Mouse (Mus musculus) kidney, embryonic 14.5 days (tissue): ENCODE data around the gene Meis3. TPM values are rescaled to one million over a fixed set of nuclear protein-coding genes. Genes with fewer than 3 reads are reported as not detected.

Experiments
- ATAC-seq: fragments of 200-750 bp; cut with Nextera tagmentation; 2 replicates; pipeline ENCODE4 v1.8.0; 2017; ENCODE audit warnings: moderate number of reproducible peaks, mild to moderate bottlenecking, moderate TSS enrichment, moderate library complexity; ENCODE audit not compliant: low FRiP score, low TSS enrichment
- H3K27ac ChIP-seq: fragments of 300-500 bp; sonication (generic); 2 replicates; pipeline ENCODE4 v1.5.1; 2014; ENCODE audit warnings: low read depth, mild to moderate bottlenecking, low read length, moderate library complexity, mixed read lengths
- H3K27me3 ChIP-seq: fragments of 300-500 bp; sonication (generic); 2 replicates; pipeline ENCODE4 v1.6.1; 2014; ENCODE audit warnings: mild to moderate bottlenecking, low read length; ENCODE audit not compliant: control insufficient read depth, insufficient read depth
- H3K36me3 ChIP-seq: fragments of 300-500 bp; sonication (generic); 2 replicates; pipeline ENCODE4 v1.6.1; 2014; ENCODE audit warnings: low read length, mixed read lengths; ENCODE audit not compliant: control insufficient read depth, insufficient read depth
- H3K4me1 ChIP-seq: fragments of 300-500 bp; sonication (generic); 2 replicates; pipeline ENCODE4 v1.6.1; 2014; ENCODE audit warnings: low read length, mixed read lengths; ENCODE audit not compliant: control insufficient read depth, insufficient read depth
- H3K4me2 ChIP-seq: fragments of 300-500 bp; sonication (generic); replicated peaks from 2 replicates; pipeline ENCODE4 v1.6.1; 2014; ENCODE audit warnings: low read depth, mild to moderate bottlenecking, low read length
- H3K4me3 ChIP-seq: fragments of 300-500 bp; sonication (generic); 2 replicates; pipeline ENCODE4 v1.5.1; 2014; ENCODE audit warnings: mild to moderate bottlenecking, low read length
- H3K9ac ChIP-seq: fragments of 300-500 bp; sonication (generic); 2 replicates; pipeline ENCODE4 v1.6.1; 2014; ENCODE audit warnings: low read depth, mild to moderate bottlenecking, low read length, moderate library complexity
- H3K9me3 ChIP-seq: fragments of 300-500 bp; sonication (generic); 2 replicates; pipeline ENCODE4 v1.6.1; 2016; ENCODE audit warnings: low read length; ENCODE audit not compliant: control insufficient read depth
- WGBS: fragments of 180-500 bp; shearing (Covaris S2); extraction: QIAGEN DNeasy Blood & Tissue Kit; methylation state at CpG from one replicate; pipeline ENCODE4 v1.1.7; 2014; 5-methylcytosine and 5-hydroxymethylcytosine counted together
- polyA plus RNA-seq: library from polyadenylated mRNA; unstranded; fragments of >200 nt; fragmentation: Nextera tagmentation; extraction: Ambion mirVana; gene quantifications from 2 replicates; pipeline ENCODE4 v1.2.1, GENCODE M21; 2014

Meis3 gene
- polyA plus RNA-seq, 1 experiment from 2014 or later: 28.0 TPM

DNA sequence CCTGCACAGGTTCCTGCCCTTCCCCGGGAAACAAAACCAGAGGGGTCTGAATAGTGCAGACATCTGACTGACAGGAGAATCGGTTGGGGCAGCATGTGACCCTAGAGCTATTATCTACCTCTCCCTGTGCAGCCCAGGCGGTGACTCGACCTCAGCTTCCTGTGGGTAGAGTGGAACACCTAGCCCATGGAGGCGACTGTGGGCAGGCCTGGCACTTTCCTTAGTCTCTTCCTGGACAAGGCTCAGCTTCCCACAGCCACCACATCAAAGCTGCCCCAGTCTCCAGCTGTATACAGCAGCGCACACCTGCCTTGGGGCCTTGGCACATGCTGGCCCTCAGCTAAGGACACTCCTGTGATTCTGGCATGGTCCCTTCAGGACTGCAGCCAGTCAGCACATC is 26.2 kb downstream of the Meis3 start:
- no peak overlapping the region for H3K9ac ChIP-seq
- H3K27me3 ChIP-seq: no peaks in the 10 kb centered on the region
- no peak overlapping the region for H3K27ac ChIP-seq
- H3K4me1 ChIP-seq: no peaks in the 10 kb centered on the region
- ATAC-seq: no peak
- no peak overlapping the region for H3K4me2 ChIP-seq
- H3K9me3 ChIP-seq: no peaks in the 10 kb centered on the region
- no peak overlapping the region for H3K4me3 ChIP-seq
- H3K36me3 ChIP-seq: peaks cover 72% of the 10 kb centered on the region
- 84% methylated on average over 6 of the region's 6 CpGs for WGBS

DNA sequence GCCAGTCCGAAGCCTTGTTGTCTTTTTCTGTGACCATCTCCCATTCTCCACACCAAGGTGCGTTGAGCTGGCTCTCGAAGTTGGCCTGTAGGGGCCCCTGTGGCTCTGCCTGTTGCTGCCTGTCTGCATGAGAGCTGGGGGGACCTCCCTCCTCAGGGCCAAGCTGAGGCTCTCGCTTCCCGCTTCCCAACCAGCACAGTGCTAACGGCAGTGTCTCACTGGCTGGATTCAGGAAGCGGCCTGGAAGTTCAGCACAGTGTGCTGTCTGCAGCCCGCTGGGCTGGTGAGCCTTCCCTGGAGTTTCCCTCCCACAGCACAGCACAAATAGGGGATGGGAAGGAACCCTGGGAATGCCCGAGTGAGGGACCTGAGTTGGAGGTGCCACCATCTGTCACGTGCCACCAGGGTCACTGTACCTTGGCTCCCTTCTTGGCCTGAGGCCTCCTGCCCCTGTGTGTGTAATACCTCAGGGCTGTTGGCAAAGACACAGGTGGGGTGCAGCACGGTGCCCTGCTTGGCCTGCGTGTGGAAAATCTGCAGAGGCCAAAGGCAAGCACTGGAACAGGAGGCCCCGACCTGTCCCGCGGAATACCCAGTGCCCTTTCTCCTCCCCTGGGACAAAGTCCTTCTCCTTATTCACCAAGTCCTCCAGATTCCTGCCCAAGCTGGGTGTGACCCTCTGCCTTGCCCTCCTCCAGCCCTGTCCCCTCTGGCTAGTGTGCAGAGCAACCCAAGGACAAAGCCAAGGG is 28.0 kb downstream of the Meis3 start:
- Histone ChIP-seq H3K27ac (peak overlapping the region; percentile 51), H3K4me3 (no peak overlapping the region), H3K4me2 (no peak overlapping the region), H3K9me3 (no peaks in the 10 kb centered on the region), H3K4me1 (no peaks in the 10 kb centered on the region), H3K36me3 (peaks cover 67% of the 10 kb centered on the region), H3K27me3 (no peaks in the 10 kb centered on the region), H3K9ac (no peak overlapping the region)
- ATAC-seq: no peak
- WGBS: 79% methylated on average over 15 of the region's 15 CpGs

DNA sequence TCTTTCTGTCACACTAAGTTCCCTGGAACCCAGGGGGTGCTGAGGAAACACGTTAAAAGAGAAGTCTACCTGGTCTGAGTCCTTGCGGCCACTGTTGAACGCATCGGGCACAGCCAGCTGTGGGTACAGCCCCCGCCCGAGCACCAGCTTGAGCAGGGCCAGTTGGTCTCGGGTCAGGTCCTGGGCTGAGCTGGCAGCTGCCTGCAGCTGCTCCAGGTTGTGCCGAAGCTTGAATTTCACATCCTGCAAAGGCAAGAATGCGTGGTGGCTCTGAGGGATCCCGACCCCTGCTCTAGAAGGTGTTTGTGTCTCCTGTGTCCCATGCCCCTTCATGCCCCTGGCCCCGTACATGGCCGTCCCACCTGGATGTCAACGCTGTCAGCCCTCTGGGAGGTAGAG is 28.6 kb downstream of the Meis3 start:
- H3K4me1 ChIP-seq: peaks cover 2% of the 10 kb centered on the region; the same call in 1 of the 2 replicates
- no peaks in the 10 kb centered on the region for H3K9me3 ChIP-seq
- no peak overlapping the region for H3K9ac ChIP-seq
- H3K36me3 ChIP-seq: peaks cover 62% of the 10 kb centered on the region
- H3K27ac ChIP-seq: peak overlapping the region; percentile 51
- WGBS: 61% methylated on average over 13 of the region's 13 CpGs
- ATAC-seq: peak; percentile 65
- H3K4me3 ChIP-seq: no peak overlapping the region
- H3K4me2 ChIP-seq: no peak overlapping the region
- no peaks in the 10 kb centered on the region for H3K27me3 ChIP-seq

DNA sequence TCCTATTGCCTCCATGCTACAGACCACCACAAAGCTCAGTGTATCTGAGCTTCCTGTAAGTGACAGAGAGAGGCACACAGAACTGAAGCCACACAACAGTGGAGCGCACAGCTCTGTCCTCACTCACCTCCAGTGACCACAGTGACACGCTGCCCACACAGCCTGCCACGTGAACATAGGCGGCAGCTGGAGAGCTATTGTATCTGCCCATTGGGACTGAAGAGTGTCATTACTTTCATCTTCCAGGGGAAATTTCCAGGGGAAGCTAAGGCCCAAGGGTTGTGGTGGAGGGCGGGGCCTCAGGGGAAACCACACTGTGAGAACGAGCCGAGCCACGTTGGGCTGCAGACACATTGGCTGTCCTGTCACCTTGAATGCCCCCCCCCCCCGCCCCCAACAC is 29.9 kb downstream of the Meis3 start:
- Histone ChIP-seq H3K9me3 (no peaks in the 10 kb centered on the region), H3K27ac (no peak overlapping the region), H3K4me1 (peaks cover 12% of the 10 kb centered on the region; the same call in 1 of the 2 replicates), H3K4me3 (no peak overlapping the region), H3K4me2 (no peak overlapping the region), H3K27me3 (no peaks in the 10 kb centered on the region), H3K9ac (no peak overlapping the region), H3K36me3 (peaks cover 56% of the 10 kb centered on the region; the same call in 1 of the 2 replicates)
- no peak for ATAC-seq
- WGBS: 76% methylated on average over 9 of the region's 9 CpGs

DNA sequence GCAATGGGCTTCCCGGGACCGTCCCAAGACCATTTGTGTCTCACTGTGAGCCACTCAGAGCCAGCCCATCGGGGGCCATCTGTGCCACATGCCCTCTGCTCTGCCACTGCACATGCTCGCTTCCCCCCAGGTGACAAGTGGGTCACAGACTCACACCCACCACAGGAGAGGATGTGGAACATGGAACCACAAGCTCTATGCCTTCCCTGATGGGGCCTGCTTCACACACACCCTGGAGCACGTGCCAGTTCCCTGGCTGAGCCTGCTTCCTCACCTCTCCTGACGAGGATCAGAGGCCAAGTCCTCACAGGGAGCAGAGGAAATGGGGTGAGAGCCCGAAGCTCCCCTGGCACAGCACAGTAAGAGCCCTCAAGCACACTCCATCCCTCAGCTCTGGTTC is 32.2 kb downstream of the Meis3 start:
- H3K9me3 ChIP-seq: no peaks in the 10 kb centered on the region
- 79% methylated on average over 7 of the region's 7 CpGs for WGBS
- no peak overlapping the region for H3K27ac ChIP-seq
- no peak overlapping the region for H3K4me3 ChIP-seq
- no peaks in the 10 kb centered on the region for H3K27me3 ChIP-seq
- peaks cover 12% of the 10 kb centered on the region; the same call in 1 of the 2 replicates for H3K4me1 ChIP-seq
- ATAC-seq: no peak
- H3K4me2 ChIP-seq: no peak overlapping the region
- peaks cover 62% of the 10 kb centered on the region; the same call in 1 of the 2 replicates for H3K36me3 ChIP-seq
- H3K9ac ChIP-seq: no peak overlapping the region

DNA sequence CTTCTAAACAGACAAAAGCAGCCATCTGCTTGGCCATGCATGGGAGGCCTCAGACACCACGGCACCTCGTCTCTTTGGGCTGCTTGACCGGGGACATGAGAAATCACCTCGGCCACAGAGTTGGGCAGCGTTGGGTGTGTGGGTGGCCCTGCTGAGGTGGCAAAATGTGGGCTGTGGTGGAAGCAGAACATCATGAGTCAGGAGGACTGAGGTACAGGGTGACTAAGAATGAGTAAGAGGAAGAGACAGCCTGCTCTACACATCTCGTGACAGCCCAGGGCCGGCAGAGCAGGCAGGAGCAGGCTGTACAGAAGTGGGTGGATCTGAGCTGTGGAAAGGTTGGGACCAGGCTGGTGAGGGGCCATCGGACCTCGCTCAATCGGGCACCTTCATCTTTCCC is 32.6 kb downstream of the Meis3 start:
- Histone ChIP-seq H3K9ac (no peak overlapping the region), H3K4me1 (peaks cover 12% of the 10 kb centered on the region; the same call in 1 of the 2 replicates), H3K27ac (no peak overlapping the region), H3K4me3 (no peak overlapping the region), H3K4me2 (no peak overlapping the region), H3K27me3 (no peaks in the 10 kb centered on the region), H3K36me3 (peaks cover 59% of the 10 kb centered on the region; the same call in 1 of the 2 replicates), H3K9me3 (no peaks in the 10 kb centered on the region)
- no peak for ATAC-seq
- WGBS: 72% methylated on average over 10 of the region's 10 CpGs

DNA sequence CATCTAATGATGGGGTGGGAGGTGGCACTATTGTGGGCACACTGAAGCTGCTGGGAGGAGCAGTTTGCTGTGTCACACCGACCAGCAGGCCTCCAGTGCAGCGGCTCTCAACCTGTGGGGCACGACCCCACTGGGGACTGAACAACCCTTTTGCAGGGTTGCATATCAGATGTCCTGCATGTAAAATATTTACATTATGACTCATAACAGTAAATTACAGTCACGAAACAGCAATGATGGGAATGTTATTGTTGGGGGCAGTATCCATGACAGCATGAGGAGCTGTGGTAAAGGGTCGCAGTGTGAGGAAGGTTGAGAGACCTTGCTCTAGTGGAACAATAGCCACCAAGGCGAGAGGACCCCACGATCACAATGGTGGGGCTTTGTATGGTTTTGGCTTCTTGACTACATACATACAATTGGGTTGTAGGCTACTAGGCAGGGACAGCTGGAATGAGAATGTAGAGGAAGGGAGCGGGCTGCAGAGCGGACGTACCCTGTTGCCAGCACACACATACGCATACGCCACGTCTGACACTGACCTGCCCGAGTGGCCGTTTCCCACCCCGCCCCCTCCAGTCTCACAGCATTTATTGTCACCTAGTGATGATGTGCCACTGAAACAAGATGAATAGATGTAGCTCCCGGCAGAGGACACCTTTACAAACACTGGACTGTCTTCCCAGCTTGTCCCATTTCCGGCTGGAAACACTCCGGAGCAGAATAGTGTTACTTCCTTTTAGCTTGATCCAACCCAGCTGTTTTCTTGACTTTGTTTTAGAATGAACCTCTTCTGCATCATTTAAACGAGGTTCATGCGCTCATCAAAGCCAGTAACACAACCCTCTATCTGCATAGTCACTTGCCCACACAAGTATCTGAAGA is 34.1 kb downstream of the Meis3 start:
- Histone ChIP-seq H3K4me2 (no peak overlapping the region), H3K36me3 (peaks cover 59% of the 10 kb centered on the region), H3K4me1 (peaks cover 12% of the 10 kb centered on the region; the same call in 1 of the 2 replicates), H3K4me3 (no peak overlapping the region), H3K9ac (no peak overlapping the region), H3K27me3 (no peaks in the 10 kb centered on the region), H3K9me3 (no peaks in the 10 kb centered on the region), H3K27ac (peak overlapping the region; percentile 17; the same call in 1 of the 2 replicates)
- ATAC-seq: no peak
- 65% methylated on average over 21 of the region's 21 CpGs for WGBS

DNA sequence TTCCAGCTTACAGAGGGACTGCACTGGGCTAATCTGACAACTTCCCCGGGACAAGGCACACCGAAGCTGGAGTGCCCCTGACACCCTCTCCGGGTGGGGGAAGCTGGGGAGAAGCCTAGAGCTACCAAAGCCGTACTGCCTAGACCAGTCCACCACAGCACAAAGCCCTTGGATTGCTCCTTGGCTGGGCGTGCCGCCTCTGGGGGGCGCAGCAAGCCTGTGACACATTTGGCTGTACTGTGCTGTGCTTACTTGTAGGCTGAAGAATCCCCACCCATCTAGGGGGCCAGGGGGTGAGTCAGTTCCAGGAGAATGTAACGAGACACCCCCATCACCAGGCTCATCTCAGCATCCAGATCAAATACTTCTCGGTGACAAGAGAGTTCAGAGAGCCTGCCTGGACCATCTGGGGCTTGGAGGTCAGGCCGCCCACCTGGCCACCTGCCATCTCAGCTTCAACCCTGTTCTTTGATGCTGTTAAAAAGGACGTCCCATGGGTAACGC is 36.0 kb downstream of the Meis3 start:
- WGBS: 56% methylated on average over 12 of the region's 12 CpGs

More for the DNA sequence above, 36.0 kb downstream of the Meis3 start:
- Histone ChIP-seq H3K9me3 (no peaks in the 10 kb centered on the region), H3K27ac (no peak overlapping the region), H3K4me3 (no peak overlapping the region), H3K36me3 (peaks cover 66% of the 10 kb centered on the region), H3K4me2 (no peak overlapping the region), H3K27me3 (no peaks in the 10 kb centered on the region), H3K4me1 (peaks cover 12% of the 10 kb centered on the region; the same call in 1 of the 2 replicates), H3K9ac (no peak overlapping the region)
- ATAC-seq: peak; percentile 45
